Mouse (Mus musculus): ENCODE data around the gene Nrp1.
A peak's percentile ranks its signal among the peaks of the same experiment; 100 is the strongest.

Gene Nrp1

GRCm38 (mm10) chr8:128464056-128464623 lies 105.7 kb downstream of the Nrp1 start:
- DNase-seq (ENCODE audit: low read depth, low spot score): no peak

DNA sequence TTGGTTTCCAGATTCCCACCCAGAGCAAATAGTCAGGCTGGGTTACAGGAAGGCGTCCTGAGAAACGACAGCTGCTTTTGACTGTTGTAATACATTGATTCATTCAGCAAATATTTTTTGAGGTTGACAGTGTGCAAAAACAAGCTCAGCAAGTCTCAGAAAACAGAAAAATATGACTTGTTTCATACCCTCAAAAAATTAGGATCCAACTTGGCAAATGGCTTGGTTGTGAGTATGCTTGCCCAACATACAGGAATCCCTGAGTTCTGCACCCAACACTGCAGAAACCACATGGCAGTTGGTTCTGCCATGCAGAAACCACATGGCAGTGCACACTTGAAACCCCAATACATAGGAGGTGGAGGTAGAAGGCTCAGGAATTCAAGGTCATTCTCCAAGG lies 107.1 kb downstream of the Nrp1 start:
- no peak for DNase-seq (ENCODE audit: low read depth, low spot score)

DNA sequence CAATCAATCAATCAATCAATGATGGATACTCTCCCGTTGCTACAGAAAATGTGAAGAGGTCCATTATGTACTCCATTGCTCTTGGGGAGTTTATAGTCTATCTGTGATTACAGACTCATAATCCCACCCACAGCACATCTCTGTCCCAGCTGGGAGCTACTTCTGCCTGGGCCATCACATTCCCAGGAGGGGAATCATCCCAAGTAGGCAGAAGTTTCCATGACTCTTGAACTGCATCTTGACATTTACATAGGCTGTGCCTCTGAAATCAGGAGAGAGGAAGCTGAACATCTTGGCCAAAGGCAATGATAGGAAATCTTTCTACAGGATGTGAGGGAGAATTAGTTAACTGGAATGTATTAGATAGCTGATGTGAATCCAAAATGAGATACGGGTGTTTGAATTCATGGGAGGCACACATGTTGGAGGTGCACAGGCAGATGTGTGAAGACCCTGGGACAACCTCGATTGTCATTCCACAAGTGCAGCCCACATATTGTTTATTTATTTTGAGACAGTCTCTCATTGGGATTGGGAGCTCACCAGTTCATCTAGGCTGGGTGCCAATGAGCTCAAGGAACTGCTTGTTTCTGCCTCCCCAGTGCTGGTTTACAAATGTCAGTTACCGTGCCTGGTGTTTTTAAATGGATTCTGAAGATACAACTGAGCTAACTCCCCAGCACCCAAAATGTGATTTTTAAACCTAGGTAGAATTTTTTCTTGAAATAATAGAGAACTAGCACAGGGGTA lies 108.5 kb downstream of the Nrp1 start:
- DNase-seq (ENCODE audit: low read depth, low spot score): no peak

- DNase-seq (ENCODE audit: low read depth, low spot score): no peak
Measured at GRCm38 (mm10) chr8:128470097-128470496, 111.7 kb downstream of the Nrp1 start.

- DNase-seq (ENCODE audit: low read depth, low spot score): no peak
Measured at GRCm38 (mm10) chr8:128471186-128471585, 112.8 kb downstream of the Nrp1 start.

DNA sequence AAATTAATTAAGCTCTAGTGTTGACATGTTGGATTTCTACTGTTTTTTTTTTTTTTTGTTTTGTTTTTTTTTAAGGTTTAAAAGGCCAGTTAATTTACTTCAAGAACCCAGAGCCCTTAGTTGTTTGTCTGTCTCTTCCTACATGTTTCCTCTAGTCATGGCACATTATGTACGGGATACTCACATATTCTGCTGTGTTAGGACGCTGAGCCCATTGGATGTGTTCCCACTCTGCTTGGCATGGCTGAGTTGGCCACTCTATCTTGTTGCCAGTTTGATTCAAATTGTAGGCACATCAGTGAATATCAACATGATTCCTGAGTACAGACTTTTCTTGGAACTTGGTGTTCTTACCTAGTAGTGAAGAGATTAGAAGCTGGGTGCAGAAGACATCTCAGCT lies 114.5 kb downstream of the Nrp1 start:
- no peak for DNase-seq (ENCODE audit: low read depth, low spot score)

- no peak for DNase-seq (ENCODE audit: low read depth, low spot score)
Measured at GRCm38 (mm10) chr8:128473456-128474239, 115.2 kb downstream of the Nrp1 start.

DNA sequence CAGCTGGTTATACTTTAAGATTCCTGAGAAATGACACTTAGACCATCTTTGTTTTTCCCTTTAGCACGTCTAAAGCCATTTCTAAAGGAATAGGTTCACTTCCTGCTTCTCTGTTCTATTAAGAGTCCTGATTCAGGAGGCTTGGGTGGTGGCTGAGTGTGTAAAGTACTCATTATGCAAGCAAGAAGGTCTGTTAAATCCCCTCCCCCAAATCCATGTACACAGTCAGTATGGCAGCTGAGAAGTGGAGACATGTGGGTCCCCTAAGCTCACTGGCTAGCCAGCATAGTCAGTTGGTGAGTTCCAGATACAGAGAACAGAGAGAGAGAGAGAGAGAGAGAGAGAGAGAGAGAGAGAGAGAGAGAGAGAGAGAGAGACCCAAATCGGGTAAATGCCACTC lies 116.2 kb downstream of the Nrp1 start:
- no peak for DNase-seq (ENCODE audit: low read depth, low spot score)

DNA sequence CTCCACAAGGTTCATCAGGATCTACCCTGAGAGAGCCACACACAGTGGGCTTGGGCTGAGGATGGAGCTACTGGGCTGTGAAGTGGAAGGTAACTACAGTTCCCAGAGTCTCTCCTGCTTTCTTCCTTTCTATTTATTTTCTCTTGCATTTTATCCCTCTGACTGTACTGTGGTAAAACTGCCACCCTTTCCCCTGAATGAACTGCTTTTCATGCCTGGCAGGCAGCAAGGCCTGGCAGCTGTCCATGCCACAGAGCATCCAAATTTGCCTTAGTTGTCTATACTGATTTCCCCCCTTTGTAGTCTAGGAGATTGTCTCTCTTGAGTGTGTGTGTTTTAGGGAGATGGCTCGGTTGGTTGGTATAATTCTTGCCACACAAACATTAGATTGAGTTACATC lies 117.8 kb downstream of the Nrp1 start:
- no peak for DNase-seq (ENCODE audit: low read depth, low spot score)

DNA sequence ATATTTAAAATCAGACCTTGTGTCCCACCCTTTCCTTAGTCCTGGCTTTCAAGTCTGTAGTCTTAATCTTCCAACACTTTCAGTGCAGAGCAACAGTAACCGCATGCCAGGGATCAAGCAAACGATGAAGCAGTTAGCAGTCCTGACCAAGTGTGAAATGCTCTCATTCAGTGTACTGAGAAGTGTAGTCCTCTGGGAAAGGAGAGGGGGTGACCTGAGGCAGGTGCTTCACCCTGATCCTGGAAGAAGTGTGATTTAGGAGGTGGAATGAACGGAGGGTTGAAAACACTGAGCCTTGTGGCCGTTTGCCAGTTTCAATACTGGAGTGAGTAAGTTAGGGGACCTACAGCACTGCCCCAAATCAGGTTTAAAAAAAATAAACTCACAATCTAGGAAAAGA lies 119.6 kb downstream of the Nrp1 start:
- no peak for DNase-seq (ENCODE audit: low read depth, low spot score)

DNA sequence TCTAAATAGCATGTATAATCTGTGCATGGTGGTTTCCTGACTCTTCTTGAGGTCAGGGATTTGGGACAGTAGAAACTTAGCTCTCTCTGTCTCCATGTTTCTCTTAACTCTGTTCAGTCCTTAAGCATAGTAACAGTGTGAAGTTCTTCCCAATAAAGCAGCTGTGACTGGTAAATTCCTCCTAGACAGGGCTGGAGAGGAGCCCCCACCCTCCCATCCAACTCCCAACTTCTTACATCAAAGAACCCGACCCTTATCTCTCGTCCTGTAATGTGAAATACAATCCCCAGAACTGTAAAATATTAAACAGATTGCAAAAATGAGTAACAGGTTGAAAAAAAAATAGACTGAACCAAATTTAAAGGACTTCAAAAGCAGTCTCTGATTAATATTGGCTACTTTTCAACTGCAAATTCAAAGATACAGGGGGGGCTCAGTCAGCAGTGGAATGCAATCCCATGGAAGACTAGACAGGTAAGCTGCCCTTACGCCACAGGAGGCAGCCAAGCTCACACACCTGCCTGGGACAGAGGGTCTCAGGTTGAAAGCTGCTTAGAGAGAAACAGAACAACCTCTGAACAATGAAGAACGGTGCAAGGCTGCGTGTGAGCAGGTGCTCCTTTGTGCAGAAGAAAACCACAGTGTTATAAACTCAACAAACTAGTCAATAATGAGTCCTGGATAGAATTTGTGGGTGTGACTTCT lies 121.1 kb downstream of the Nrp1 start:
- no peak for DNase-seq (ENCODE audit: low read depth, low spot score)

- no peak for DNase-seq (ENCODE audit: low read depth, low spot score)
Measured at GRCm38 (mm10) chr8:128480896-128481665, 122.7 kb downstream of the Nrp1 start.

GRCm38 (mm10) chr8:128483344-128483743 lies 124.9 kb downstream of the Nrp1 start:
- DNase-seq (ENCODE audit: low read depth, low spot score): no peak

DNA sequence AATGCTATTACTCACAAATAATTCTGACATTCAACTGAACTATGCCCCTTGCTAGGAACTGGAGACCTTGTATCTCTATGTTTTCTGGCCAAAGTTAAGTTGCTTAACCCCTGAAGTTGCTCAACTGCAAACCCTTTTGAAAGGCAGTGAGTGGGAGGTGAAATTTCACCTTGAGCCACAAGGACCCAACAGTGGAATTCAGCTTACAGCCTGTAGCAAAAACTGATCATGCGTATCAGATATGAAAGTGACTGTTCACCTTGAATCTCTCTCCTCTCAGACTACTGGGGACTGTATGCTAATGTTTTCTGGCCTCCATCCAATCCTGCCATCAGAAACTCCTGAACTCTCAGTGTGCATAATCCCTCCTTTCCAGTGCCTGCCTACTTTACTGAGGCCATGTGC lies 126.3 kb downstream of the Nrp1 start:
- no peak for DNase-seq (ENCODE audit: low read depth, low spot score)

- no peak for DNase-seq (ENCODE audit: low read depth, low spot score)
Measured at GRCm38 (mm10) chr8:128486043-128486442, 127.6 kb downstream of the Nrp1 start.

DNA sequence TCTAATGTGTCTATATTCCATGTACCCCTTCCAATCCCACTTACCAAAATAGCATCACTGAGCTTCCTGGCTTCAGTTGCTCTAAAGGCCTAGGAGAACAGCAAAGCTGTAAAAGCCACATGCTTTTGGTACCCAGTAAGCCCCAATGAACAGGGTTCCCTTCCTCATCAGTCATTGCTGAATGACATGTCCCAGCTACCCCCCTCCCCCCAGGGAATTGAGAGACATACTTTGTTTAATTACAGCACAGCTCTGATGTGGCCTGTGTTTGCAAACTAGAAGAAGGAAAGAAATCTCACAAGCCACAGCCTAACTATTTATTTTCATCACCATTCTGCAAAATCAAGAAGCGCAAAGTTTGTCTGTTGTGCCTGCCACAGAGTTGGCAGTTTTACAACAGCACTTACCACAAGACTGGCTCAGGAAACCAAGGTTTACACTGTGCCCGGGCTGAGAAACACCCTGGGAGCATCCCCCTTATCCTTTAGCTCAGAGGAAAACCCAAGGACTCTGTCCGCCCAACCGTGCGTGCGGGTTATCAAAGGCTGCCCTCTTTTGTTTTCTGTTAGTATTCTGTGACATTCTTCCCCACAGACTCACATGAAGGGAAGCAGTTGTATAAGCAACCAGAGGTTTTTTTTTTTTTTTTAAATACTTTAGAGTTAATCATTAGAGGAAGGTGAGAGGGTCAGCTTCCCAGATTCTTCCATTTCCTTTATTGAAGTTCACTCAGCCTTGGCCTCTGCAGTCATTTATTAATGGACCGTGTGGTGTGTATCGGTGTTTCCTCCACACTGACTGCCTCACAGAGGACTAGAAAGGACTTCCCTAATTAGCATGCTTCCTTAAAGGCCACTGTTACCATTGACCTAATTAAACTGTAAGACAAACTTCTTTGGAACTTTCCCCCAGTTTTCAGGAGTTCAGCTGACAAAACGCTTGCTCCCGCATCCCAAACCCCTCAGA lies 129.8 kb downstream of the Nrp1 start:
- no peak for DNase-seq (ENCODE audit: low read depth, low spot score)

- no peak for DNase-seq (ENCODE audit: low read depth, low spot score)
Measured at GRCm38 (mm10) chr8:128489351-128489750, 130.9 kb downstream of the Nrp1 start.

- DNase-seq (ENCODE audit: low read depth, low spot score): peak; percentile 81
Measured at GRCm38 (mm10) chr8:128491126-128492067, 133.0 kb downstream of the Nrp1 start.

GRCm38 (mm10) chr8:128493801-128494200 lies 135.4 kb downstream of the Nrp1 start:
- DNase-seq (ENCODE audit: low read depth, low spot score): no peak
